Mouse (Mus musculus) MEL (cell line): ENCODE measurements at regions not wholly inside any gene's neighbourhood (a gene's known extent, or its start where the extent isn't known, plus 50 kb on each side); places are given as distances from the start of the nearest gene placed in this dataset.

ENCODE experiments used
- CTCF ChIP-seq, 3 experiments: IDR thresholded peaks in 2 of 3; conservative IDR thresholded peaks in 1 of 3; 2 replicates each; pipeline ENCODE4 v1.5.1; 2011 to 2012; ENCODE audit warnings: low read length in 3 of 3, low read depth in 2 of 3, mild to moderate bottlenecking in 2 of 3, improper control_type of control experiment in 1 of 3, inconsistent platforms in 1 of 3, mixed read lengths in 1 of 3, moderate library complexity in 1 of 3; ENCODE audit not compliant: control insufficient read depth in 1 of 3, insufficient read depth in 1 of 3, poor library complexity in 1 of 3, severe bottlenecking in 1 of 3
- MXI1 ChIP-seq: IDR thresholded peaks from 2 replicates; pipeline ENCODE4 v1.6.1; 2011; ENCODE audit warnings: mild to moderate bottlenecking, low read depth, low read length, improper control_type of control experiment
- RAD21 ChIP-seq: IDR thresholded peaks from 2 replicates; pipeline ENCODE4 v1.6.1; 2011; ENCODE audit warnings: mild to moderate bottlenecking, low read depth, low read length, improper control_type of control experiment

DNA sequence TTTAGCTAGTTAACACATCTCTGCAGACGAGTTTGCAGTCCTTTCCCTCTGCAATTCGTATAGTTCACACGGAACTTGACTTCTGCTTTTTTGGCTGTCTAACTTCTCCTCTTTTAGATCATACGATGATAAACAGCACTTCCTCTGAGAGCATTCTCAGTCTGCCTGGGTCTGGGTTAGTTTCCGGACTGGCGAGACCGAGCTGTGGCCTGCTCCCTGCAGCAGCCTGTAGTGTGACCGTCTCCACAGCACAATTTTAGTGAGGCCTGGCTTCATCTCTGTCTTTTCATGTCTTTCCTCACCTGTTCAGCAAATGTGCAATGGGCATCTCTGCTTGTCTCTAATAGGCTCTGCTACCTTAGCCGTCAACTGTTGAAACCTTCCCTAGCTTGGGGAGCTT, 87.4 kb downstream of the Rgs2 start:
- no peak for TF ChIP-seq CTCF (IDR thresholded peaks at IDR 0.05 in 2 of 3, conservative IDR thresholded peaks at IDR 0.05 in 1 of 3; ENCODE audit: control insufficient read depth in 1 of 3, insufficient read depth in 1 of 3, low read depth in 2 of 3, low read length in 3 of 3, poor library complexity in 1 of 3, severe bottlenecking in 1 of 3)
- no peak for TF ChIP-seq MXI1
- no peak for TF ChIP-seq RAD21
